Mouse (Mus musculus): ENCODE data around the gene Slc22a14.

DNA sequence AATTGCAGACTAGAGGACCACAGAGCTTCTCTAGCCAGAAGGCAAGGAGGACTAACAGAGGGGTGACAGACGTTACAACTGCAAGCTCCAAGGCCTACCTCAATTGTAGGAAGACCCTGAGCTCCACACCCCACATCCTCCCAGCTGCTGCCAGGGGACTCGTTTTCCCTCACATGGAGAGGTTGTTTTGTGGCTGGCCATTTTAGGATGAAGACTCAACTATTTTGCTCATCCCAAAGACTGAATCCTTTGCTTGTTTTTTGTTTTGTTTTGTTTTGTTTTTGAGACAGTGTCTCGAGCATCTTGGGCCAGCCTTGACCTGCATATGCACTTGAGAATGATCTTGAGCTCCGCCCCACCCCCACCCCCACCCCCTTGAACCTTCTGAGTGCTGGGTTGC is 206.5 kb downstream of the Slc22a14 start, which contains the start of gene Gm47289:
- TF ChIP-seq CTCF (IDR thresholded peaks at IDR 0.05; ENCODE audit: extremely low read depth, insufficient read depth, low read length) (no peak), POLR2A (IDR thresholded peaks at IDR 0.05; ENCODE audit: extremely low read depth, insufficient read depth, low read length) (no peak)
